Mouse (Mus musculus): Measurements from ENCODE around the gene Slc11a2. TPM values are rescaled to one million over a fixed set of nuclear protein-coding genes. Genes with fewer than 3 reads are reported as not detected.
"Not testable (repeated sequence)": the region's sequence is repeated elsewhere in the genome, so short reads cannot be mapped to it uniquely, and the experiment has no call there.

Slc11a2 gene
- polyA plus RNA-seq, 1 experiment from 2014 or later: 22.3 TPM

GRCm38 (mm10) chr15:100353399-100353798 lies 71.5 kb downstream of the Slc11a2 start:
- not testable (repeated sequence) for H3K36me3 ChIP-seq (ENCODE audit: control insufficient read depth, insufficient read depth, low read length); ATAC-seq (ENCODE audit: low read depth); H3K4me2 ChIP-seq (ENCODE audit: low read depth, low read length); H3K27ac ChIP-seq (ENCODE audit: low read length); H3K4me1 ChIP-seq (replicated peaks; ENCODE audit: control insufficient read depth, insufficient read depth, low read length); H3K9me3 ChIP-seq (ENCODE audit: control insufficient read depth, low read length); H3K27me3 ChIP-seq (ENCODE audit: control insufficient read depth, insufficient read depth, low read depth, low read length); H3K4me3 ChIP-seq (ENCODE audit: low read length); H3K9ac ChIP-seq (ENCODE audit: low read length)
- 93% methylated on average over 15 of the region's 22 CpGs for WGBS

- Histone ChIP-seq H3K4me3 (ENCODE audit: low read length) (no peak within 1 kb of the TSS), H3K4me1 (replicated peaks; ENCODE audit: control insufficient read depth, insufficient read depth, low read length) (no peaks in the 10 kb centered on the region), H3K9me3 (ENCODE audit: control insufficient read depth, low read length) (no peaks in the 10 kb centered on the region), H3K36me3 (ENCODE audit: control insufficient read depth, insufficient read depth, low read length) (no peaks in the 10 kb centered on the region), H3K9ac (ENCODE audit: low read length) (no peak within 1 kb of the TSS), H3K4me2 (ENCODE audit: low read depth, low read length) (no peak within 1 kb of the TSS), H3K27me3 (ENCODE audit: control insufficient read depth, insufficient read depth, low read depth, low read length) (no peaks in the 10 kb centered on the region), H3K27ac (ENCODE audit: low read length) (no peak within 1 kb of the TSS)
- ATAC-seq (ENCODE audit: low read depth): no peak
- WGBS: 78% methylated on average over 10 of the region's 10 CpGs
These were observed 72.1 kb downstream of the Slc11a2 start, which contains the start of the genes Methig1 and Mettl7a2 for GRCm38 (mm10) chr15:100352711-100353250. Methig1 (plus strand) TSS chr15:100353149. Mettl7a2 (plus strand) TSS chr15:100353200.

GRCm38 (mm10) chr15:100351501-100352060 lies 73.3 kb downstream of the Slc11a2 start:
- Histone ChIP-seq H3K27me3 (ENCODE audit: control insufficient read depth, insufficient read depth, low read depth, low read length) (no peaks in the 10 kb centered on the region), H3K27ac (ENCODE audit: low read length) (no peak overlapping the region), H3K4me2 (ENCODE audit: low read depth, low read length) (no peak overlapping the region), H3K4me3 (ENCODE audit: low read length) (no peak overlapping the region), H3K9ac (ENCODE audit: low read length) (no peak overlapping the region), H3K9me3 (ENCODE audit: control insufficient read depth, low read length) (no peaks in the 10 kb centered on the region), H3K4me1 (replicated peaks; ENCODE audit: control insufficient read depth, insufficient read depth, low read length) (no peaks in the 10 kb centered on the region), H3K36me3 (ENCODE audit: control insufficient read depth, insufficient read depth, low read length) (no peaks in the 10 kb centered on the region)
- no peak for ATAC-seq (ENCODE audit: low read depth)
- WGBS: 48% methylated on average over 6 of the region's 6 CpGs

- WGBS: 19% methylated on average over 2 of the region's 2 CpGs
- ATAC-seq (ENCODE audit: low read depth): no peak
- no peaks in the 10 kb centered on the region; the same call in 1 of the 2 replicates for H3K9me3 ChIP-seq (ENCODE audit: control insufficient read depth, low read length)
- H3K27me3 ChIP-seq (ENCODE audit: control insufficient read depth, insufficient read depth, low read depth, low read length): no peaks in the 10 kb centered on the region
- no peak overlapping the region for H3K27ac ChIP-seq (ENCODE audit: low read length)
- no peak overlapping the region for H3K4me3 ChIP-seq (ENCODE audit: low read length)
- H3K9ac ChIP-seq (ENCODE audit: low read length): no peak overlapping the region
- no peaks in the 10 kb centered on the region for H3K36me3 ChIP-seq (ENCODE audit: control insufficient read depth, insufficient read depth, low read length)
- no peaks in the 10 kb centered on the region for H3K4me1 ChIP-seq (replicated peaks; ENCODE audit: control insufficient read depth, insufficient read depth, low read length)
- no peak overlapping the region for H3K4me2 ChIP-seq (ENCODE audit: low read depth, low read length)
These were observed 75.4 kb downstream of the Slc11a2 start for GRCm38 (mm10) chr15:100349496-100349895.

GRCm38 (mm10) chr15:100346761-100347160 lies 78.1 kb downstream of the Slc11a2 start:
- WGBS: 57% methylated on average over 14 of the region's 14 CpGs
- H3K36me3 ChIP-seq (ENCODE audit: control insufficient read depth, insufficient read depth, low read length): no peaks in the 10 kb centered on the region
- H3K9me3 ChIP-seq (ENCODE audit: control insufficient read depth, low read length): no peaks in the 10 kb centered on the region; the same call in 1 of the 2 replicates
- H3K9ac ChIP-seq (ENCODE audit: low read length): no peak overlapping the region
- H3K4me2 ChIP-seq (ENCODE audit: low read depth, low read length): no peak overlapping the region
- no peaks in the 10 kb centered on the region for H3K4me1 ChIP-seq (replicated peaks; ENCODE audit: control insufficient read depth, insufficient read depth, low read length)
- no peaks in the 10 kb centered on the region for H3K27me3 ChIP-seq (ENCODE audit: control insufficient read depth, insufficient read depth, low read depth, low read length)
- H3K27ac ChIP-seq (ENCODE audit: low read length): no peak overlapping the region
- no peak overlapping the region for H3K4me3 ChIP-seq (ENCODE audit: low read length)
- no peak for ATAC-seq (ENCODE audit: low read depth)

GRCm38 (mm10) chr15:100345484-100345883 lies 79.4 kb downstream of the Slc11a2 start:
- ATAC-seq (ENCODE audit: low read depth): no peak
- no peaks in the 10 kb centered on the region for H3K27me3 ChIP-seq (ENCODE audit: control insufficient read depth, insufficient read depth, low read depth, low read length)
- no peak overlapping the region for H3K4me2 ChIP-seq (ENCODE audit: low read depth, low read length)

GRCm38 (mm10) chr15:100341314-100341980 lies 83.4 kb downstream of the Slc11a2 start:
- peak overlapping the region; percentile 27; the same call in 1 of the 2 replicates for H3K27ac ChIP-seq (ENCODE audit: low read length)
- not testable (repeated sequence) for H3K4me1 ChIP-seq (replicated peaks; ENCODE audit: control insufficient read depth, insufficient read depth, low read length); H3K9me3 ChIP-seq (ENCODE audit: control insufficient read depth, low read length); H3K4me3 ChIP-seq (ENCODE audit: low read length); H3K9ac ChIP-seq (ENCODE audit: low read length); H3K4me2 ChIP-seq (ENCODE audit: low read depth, low read length); H3K36me3 ChIP-seq (ENCODE audit: control insufficient read depth, insufficient read depth, low read length); H3K27me3 ChIP-seq (ENCODE audit: control insufficient read depth, insufficient read depth, low read depth, low read length)
- 20% methylated on average over 4 of the region's 5 CpGs for WGBS
- peak; percentile 58 for ATAC-seq (ENCODE audit: low read depth)

More at GRCm38 (mm10) chr15:100345484-100345883, 79.4 kb downstream of the Slc11a2 start:
- Histone ChIP-seq H3K9ac (ENCODE audit: low read length) (no peak overlapping the region), H3K36me3 (ENCODE audit: control insufficient read depth, insufficient read depth, low read length) (no peaks in the 10 kb centered on the region), H3K4me1 (replicated peaks; ENCODE audit: control insufficient read depth, insufficient read depth, low read length) (no peaks in the 10 kb centered on the region), H3K9me3 (ENCODE audit: control insufficient read depth, low read length) (no peaks in the 10 kb centered on the region; the same call in 1 of the 2 replicates), H3K4me3 (ENCODE audit: low read length) (no peak overlapping the region), H3K27ac (ENCODE audit: low read length) (no peak overlapping the region)

Other genes with a start within 250 kb of the Slc11a2 start
- 44.5 and 46.2 TPM in 2 replicates for gene Atf1, start 197.3 kb downstream of the Slc11a2 start, polyA plus RNA-seq (2015; fragmentation: Nextera tagmentation; extraction: Ambion mirVana)
- gene Tmprss12, start 144.2 kb downstream of the Slc11a2 start, polyA plus RNA-seq (2015; fragmentation: Nextera tagmentation; extraction: Ambion mirVana): not detected in 2 replicates
- 14.6 and 19.2 TPM in 2 replicates for gene Mettl7a1, start 120.9 kb downstream of the Slc11a2 start, polyA plus RNA-seq (2015; fragmentation: Nextera tagmentation; extraction: Ambion mirVana)
- gene Mettl7a3, start 90.1 kb downstream of the Slc11a2 start, polyA plus RNA-seq (2015; fragmentation: Nextera tagmentation; extraction: Ambion mirVana): not detected in 2 replicates
- 0.16 and 0.29 TPM in 2 replicates for gene Methig1, start 71.9 kb downstream of the Slc11a2 start, polyA plus RNA-seq (2015; fragmentation: Nextera tagmentation; extraction: Ambion mirVana)
- not detected in 2 replicates for gene Mettl7a2, start 71.9 kb downstream of the Slc11a2 start, polyA plus RNA-seq (2015; fragmentation: Nextera tagmentation; extraction: Ambion mirVana)
- not detected in 2 replicates for gene Higd1c, start 60.5 kb downstream of the Slc11a2 start, polyA plus RNA-seq (2015; fragmentation: Nextera tagmentation; extraction: Ambion mirVana)
- gene Gm5475, start 2.9 kb downstream of the Slc11a2 start, polyA plus RNA-seq (2015; fragmentation: Nextera tagmentation; extraction: Ambion mirVana): 0.06 and 0.19 TPM in 2 replicates
- 23.9 and 26.1 TPM in 2 replicates for gene Letmd1, start 44.0 kb upstream of the Slc11a2 start, polyA plus RNA-seq (2015; fragmentation: Nextera tagmentation; extraction: Ambion mirVana)
- 9.5 and 10.6 TPM in 2 replicates for gene Csrnp2, start 70.4 kb upstream of the Slc11a2 start, polyA plus RNA-seq (2015; fragmentation: Nextera tagmentation; extraction: Ambion mirVana)
- gene Tfcp2, start 126.9 kb upstream of the Slc11a2 start, polyA plus RNA-seq (2015; fragmentation: Nextera tagmentation; extraction: Ambion mirVana): 22.3 and 23.0 TPM in 2 replicates
- 4.0 and 5.2 TPM in 2 replicates for gene Pou6f1, start 174.9 kb upstream of the Slc11a2 start, polyA plus RNA-seq (2015; fragmentation: Nextera tagmentation; extraction: Ambion mirVana)
- 248 and 262 TPM in 2 replicates for gene Dazap2, start 190.3 kb upstream of the Slc11a2 start, polyA plus RNA-seq (2015; fragmentation: Nextera tagmentation; extraction: Ambion mirVana)
- gene Smagp, start 211.9 kb upstream of the Slc11a2 start, polyA plus RNA-seq (2015; fragmentation: Nextera tagmentation; extraction: Ambion mirVana): 20.5 and 22.1 TPM in 2 replicates
- 4.6 and 6.3 TPM in 2 replicates for gene Bin2, start 244.5 kb upstream of the Slc11a2 start, polyA plus RNA-seq (2015; fragmentation: Nextera tagmentation; extraction: Ambion mirVana)

Measured in lung, embryonic 16.5 days (tissue).